Mouse (Mus musculus) left cerebral cortex, adult 9 months (tissue): ENCODE data around the gene Wasl.

Experiments used
- DNase-seq, 2 experiments: peaks; one replicate each; pipeline ENCODE4 v3.0.0; 2022; ENCODE audit warnings: low spot score in 2 of 2

Wasl gene

GRCm38 (mm10) chr6:24645346-24646053 is 19.3 kb downstream of the Wasl start:
- no peak for DNase-seq

GRCm38 (mm10) chr6:24642960-24643359 is 21.8 kb downstream of the Wasl start:
- DNase-seq = no peak

GRCm38 (mm10) chr6:24642161-24642560 is 22.6 kb downstream of the Wasl start:
- no peak for DNase-seq

- DNase-seq = no peak
These were observed 23.5 kb downstream of the Wasl start for GRCm38 (mm10) chr6:24641286-24641685.

GRCm38 (mm10) chr6:24635814-24636213 is 29.0 kb downstream of the Wasl start:
- DNase-seq = no peak

- DNase-seq = no peak
These were observed 30.7 kb downstream of the Wasl start for GRCm38 (mm10) chr6:24634065-24634464.

- no peak for DNase-seq
These were observed 32.7 kb downstream of the Wasl start for GRCm38 (mm10) chr6:24632061-24632460.

- no peak for DNase-seq
These were observed 36.3 kb downstream of the Wasl start for GRCm38 (mm10) chr6:24628499-24628898.

- peak in 1 of 2 experiments; percentile 66 for DNase-seq
These were observed 37.2 kb downstream of the Wasl start for GRCm38 (mm10) chr6:24627586-24628030.

GRCm38 (mm10) chr6:24622098-24622497 is 42.7 kb downstream of the Wasl start:
- DNase-seq = no peak

GRCm38 (mm10) chr6:24620936-24621335 is 43.9 kb downstream of the Wasl start:
- no peak for DNase-seq

GRCm38 (mm10) chr6:24619285-24620045 is 45.3 kb downstream of the Wasl start:
- DNase-seq = no peak

GRCm38 (mm10) chr6:24616746-24617145 is 48.1 kb downstream of the Wasl start:
- DNase-seq = no peak

- DNase-seq = peak in 1 of 2 experiments; percentile 33
These were observed 50.9 kb downstream of the Wasl start for GRCm38 (mm10) chr6:24613918-24614317.

- no peak for DNase-seq
These were observed 51.5 kb downstream of the Wasl start for GRCm38 (mm10) chr6:24613346-24613745.

- no peak for DNase-seq
These were observed 52.6 kb downstream of the Wasl start for GRCm38 (mm10) chr6:24612074-24612755.

GRCm38 (mm10) chr6:24610358-24610757 is 54.5 kb downstream of the Wasl start:
- DNase-seq = no peak

GRCm38 (mm10) chr6:24609531-24609930 is 55.3 kb downstream of the Wasl start:
- no peak for DNase-seq

GRCm38 (mm10) chr6:24608682-24609081 is 56.1 kb downstream of the Wasl start:
- DNase-seq = no peak

- no peak for DNase-seq
These were observed 56.7 kb downstream of the Wasl start for GRCm38 (mm10) chr6:24608129-24608528.

GRCm38 (mm10) chr6:24607531-24607930 is 57.3 kb downstream of the Wasl start:
- no peak for DNase-seq

GRCm38 (mm10) chr6:24606512-24606911 is 58.3 kb downstream of the Wasl start:
- DNase-seq = no peak

- no peak for DNase-seq
These were observed 59.2 kb downstream of the Wasl start for GRCm38 (mm10) chr6:24605631-24606030.
